Mouse (Mus musculus): ENCODE measurements around the gene Riok2. TPM values are rescaled to one million over a fixed set of nuclear protein-coding genes. Genes with fewer than 3 reads are reported as not detected.
A peak's percentile ranks its signal among the peaks of the same experiment; 100 is the strongest.

Riok2 gene
- polyA plus RNA-seq, 1 experiment from 2014 or later = 33.8 TPM

GRCm38 (mm10) chr17:17441876-17442498 is 67.9 kb downstream of the Riok2 start:
- ATAC-seq (peak; percentile 65), DNase-seq (ENCODE audit: low spot score) (peak; percentile 41)
- Histone ChIP-seq H3K36me3 (ENCODE audit: control insufficient read depth, insufficient read depth, low read length) (peaks cover 8% of the 10 kb centered on the region; the same call in 1 of the 2 replicates), H3K4me2 (ENCODE audit: low read length) (no peak overlapping the region), H3K27ac (ENCODE audit: low read depth, low read length) (peak overlapping the region; percentile 14; the same call in 1 of the 2 replicates), H3K9me3 (replicated peaks; ENCODE audit: control insufficient read depth, low read length) (no peaks in the 10 kb centered on the region), H3K4me3 (ENCODE audit: low read depth, low read length) (no peak overlapping the region), H3K27me3 (replicated peaks; ENCODE audit: control insufficient read depth, insufficient read depth, low read length) (no peaks in the 10 kb centered on the region), H3K9ac (ENCODE audit: low read length) (no peak overlapping the region), H3K4me1 (ENCODE audit: control insufficient read depth, insufficient read depth, low read length) (peaks cover 12% of the 10 kb centered on the region)
- 8% methylated on average over 4 of the region's 4 CpGs for WGBS

GRCm38 (mm10) chr17:17444297-17444886 is 70.3 kb downstream of the Riok2 start:
- 94% methylated on average over 3 of the region's 3 CpGs for WGBS
- DNase-seq (ENCODE audit: low spot score) = no peak
- no peak overlapping the region for H3K9ac ChIP-seq (ENCODE audit: low read length)
- H3K36me3 ChIP-seq (ENCODE audit: control insufficient read depth, insufficient read depth, low read length) = peaks cover 8% of the 10 kb centered on the region; the same call in 1 of the 2 replicates
- no peaks in the 10 kb centered on the region for H3K9me3 ChIP-seq (replicated peaks; ENCODE audit: control insufficient read depth, low read length)
- H3K4me3 ChIP-seq (ENCODE audit: low read depth, low read length) = no peak overlapping the region
- ATAC-seq = no peak
- no peak overlapping the region for H3K27ac ChIP-seq (ENCODE audit: low read depth, low read length)
- H3K4me1 ChIP-seq (ENCODE audit: control insufficient read depth, insufficient read depth, low read length) = peaks cover 21% of the 10 kb centered on the region
- no peak overlapping the region for H3K4me2 ChIP-seq (ENCODE audit: low read length)
- H3K27me3 ChIP-seq (replicated peaks; ENCODE audit: control insufficient read depth, insufficient read depth, low read length) = no peaks in the 10 kb centered on the region

Other genes starting within 250 kb of the Riok2 start
- 25.0 and 26.9 TPM in 2 replicates for gene Lix1, start 28.4 kb downstream of the Riok2 start, polyA plus RNA-seq (2014; fragmentation: Nextera tagmentation; extraction: Ambion mirVana)

Measured in forebrain, embryonic 14.5 days (tissue).